Mouse (Mus musculus) small intestine, adult 2 months (tissue): Measurements from ENCODE around the gene Abcc3.

Source experiments
- CTCF ChIP-seq: fragments of 200-500 bp; IDR thresholded peaks from 2 replicates; pipeline ENCODE4 v1.5.1; 2012; ENCODE audit warnings: low read depth, mild to moderate bottlenecking, control low read depth, inconsistent platforms, low read length, moderate library complexity, mixed read lengths; ENCODE audit not compliant: insufficient replicate concordance, insufficient read length; ENCODE audit errors: extremely low read depth
- POLR2A ChIP-seq: fragments of 200-500 bp; IDR thresholded peaks from 2 replicates; pipeline ENCODE4 v1.6.1; 2012; ENCODE audit warnings: low read depth, mild to moderate bottlenecking, control low read depth, inconsistent platforms, low read length, moderate library complexity

DNA sequence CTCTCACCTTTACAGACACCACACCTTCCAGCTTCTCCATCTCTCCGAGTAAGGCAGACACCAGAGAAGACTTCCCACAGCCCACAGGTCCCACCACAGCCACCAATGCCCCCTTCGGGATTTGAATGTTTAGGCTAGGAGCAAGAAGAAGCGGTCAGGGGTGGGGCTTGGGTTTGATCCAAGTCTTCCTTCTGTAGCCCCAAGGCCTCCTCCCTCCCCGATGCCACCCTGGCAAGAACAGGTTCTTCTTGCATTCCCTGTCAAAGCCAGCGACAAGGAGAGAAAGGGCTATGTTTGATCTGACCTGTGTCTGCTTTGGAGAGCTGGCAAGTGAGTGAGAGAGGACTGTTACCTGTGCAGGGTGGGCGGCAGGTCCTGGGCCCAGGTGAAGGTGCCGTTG is 29.1 kb downstream of the Abcc3 start:
- no peak for TF ChIP-seq POLR2A
- TF ChIP-seq CTCF = no peak
